Mouse (Mus musculus) limb, embryonic 13.5 days (tissue): ENCODE measurements at regions not wholly inside any gene's neighbourhood (a gene's known extent, or its start where the extent isn't known, plus 50 kb on each side); places are given as distances from the start of the nearest gene placed in this dataset.

ENCODE experiments used
- ATAC-seq: fragments of 200-750 bp; cut with Nextera tagmentation; 2 replicates; pipeline ENCODE4 v1.8.0; 2017; ENCODE audit warnings: low read depth, moderate number of reproducible peaks, moderate TSS enrichment; ENCODE audit not compliant: low FRiP score
- H3K27ac ChIP-seq: fragments of 300-500 bp; sonication (generic); 2 replicates; pipeline ENCODE4 v1.5.1; 2015; ENCODE audit warnings: inconsistent platforms, mild to moderate bottlenecking, moderate library complexity
- H3K27me3 ChIP-seq: fragments of 300-500 bp; sonication (generic); 2 replicates; pipeline ENCODE4 v1.6.1; 2015; ENCODE audit warnings: mild to moderate bottlenecking, inconsistent platforms
- H3K36me3 ChIP-seq: fragments of 300-500 bp; sonication (generic); 2 replicates; pipeline ENCODE4 v1.6.1; 2015; ENCODE audit warnings: inconsistent platforms, mild to moderate bottlenecking, moderate library complexity
- H3K4me1 ChIP-seq: fragments of 300-500 bp; sonication (generic); 2 replicates; pipeline ENCODE4 v1.6.1; 2015; ENCODE audit warnings: inconsistent platforms
- H3K4me2 ChIP-seq: fragments of 300-500 bp; sonication (generic); replicated peaks from 2 replicates; pipeline ENCODE4 v1.6.1; 2015; ENCODE audit warnings: inconsistent platforms, mild to moderate bottlenecking, moderate library complexity
- H3K4me3 ChIP-seq: fragments of 300-500 bp; sonication (generic); 2 replicates; pipeline ENCODE4 v1.5.1; 2015; ENCODE audit warnings: moderate library complexity, mild to moderate bottlenecking, inconsistent platforms
- H3K9ac ChIP-seq: fragments of 300-500 bp; sonication (generic); 2 replicates; pipeline ENCODE4 v1.6.1; 2015; ENCODE audit warnings: mild to moderate bottlenecking, inconsistent platforms
- H3K9me3 ChIP-seq: fragments of 300-500 bp; sonication (generic); 2 replicates; pipeline ENCODE4 v1.6.1; 2016; ENCODE audit warnings: inconsistent platforms
- WGBS: fragments of 180-500 bp; shearing (Covaris S2); methylation state at CpG from one replicate; pipeline ENCODE4 v1.1.7; 2015; 5-methylcytosine and 5-hydroxymethylcytosine counted together

DNA sequence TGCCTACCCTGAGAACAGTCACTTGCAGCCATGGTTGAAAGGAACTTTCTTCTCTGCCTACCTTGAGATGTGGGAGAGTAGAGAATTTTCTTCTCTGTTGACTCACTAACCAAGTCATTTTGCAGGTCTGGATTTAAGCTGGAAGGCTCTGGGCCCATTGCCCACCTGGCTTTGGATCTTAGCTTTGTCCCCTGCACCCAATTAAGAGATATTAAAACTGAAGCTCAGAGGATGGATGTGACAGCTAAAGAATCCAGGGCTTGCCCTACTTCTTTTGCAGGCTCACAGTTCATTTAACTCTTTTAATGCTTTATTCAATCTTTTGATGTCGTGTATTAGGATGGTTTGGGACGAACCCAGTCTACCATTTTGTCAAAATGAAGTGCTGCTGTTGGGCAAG is 58.8 kb upstream of the Gnao1 start:
- H3K9me3 ChIP-seq, result no peaks in the 10 kb centered on the region
- H3K9ac ChIP-seq, result no peak overlapping the region
- H3K4me3 ChIP-seq, result no peak overlapping the region
- no peaks in the 10 kb centered on the region for H3K4me1 ChIP-seq
- no peaks in the 10 kb centered on the region for H3K27me3 ChIP-seq
- ATAC-seq, result no peak
- WGBS, result 67% methylated on average over 2 of the region's 2 CpGs
- H3K27ac ChIP-seq, result no peak overlapping the region
- no peak overlapping the region for H3K4me2 ChIP-seq
- H3K36me3 ChIP-seq, result no peaks in the 10 kb centered on the region

DNA sequence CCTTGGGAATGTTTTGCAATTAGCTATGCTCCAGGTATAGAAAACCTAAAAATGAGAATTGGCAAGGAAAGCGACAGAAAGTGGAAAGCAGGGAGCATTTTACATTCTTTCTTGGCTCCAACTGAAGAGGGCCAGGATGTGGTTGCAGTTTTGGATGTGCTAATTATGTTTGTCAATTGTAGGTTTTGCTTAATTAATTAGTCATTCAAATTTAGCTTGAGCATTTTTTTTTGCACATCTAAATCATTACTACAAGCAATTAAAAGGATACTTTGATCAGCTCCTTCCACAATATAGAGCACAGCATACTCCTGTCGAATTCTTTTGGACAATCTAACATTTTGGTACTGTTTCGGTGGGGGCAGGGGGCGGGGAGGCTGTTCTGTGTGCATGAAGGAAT is 53.8 kb upstream of the Gnao1 start:
- Histone ChIP-seq H3K36me3 (no peaks in the 10 kb centered on the region), H3K9me3 (no peaks in the 10 kb centered on the region), H3K4me2 (no peak overlapping the region), H3K9ac (no peak overlapping the region), H3K4me1 (no peaks in the 10 kb centered on the region), H3K27me3 (no peaks in the 10 kb centered on the region), H3K4me3 (no peak overlapping the region), H3K27ac (no peak overlapping the region)
- 81% methylated on average over 4 of the region's 4 CpGs for WGBS
- ATAC-seq, result no peak
